Mouse (Mus musculus) c-Kit-positive CD71-positive TER-119-positive erythroid progenitor cells, embryonic 14.5 days (primary cell): ENCODE measurements around the gene Arid2.

Experiments used
- DNase-seq: peaks from one replicate; pipeline ENCODE4 v3.0.0-alpha.2; 2013; ENCODE audit warnings: low spot score

Gene Arid2

GRCm38 (mm10) chr15:96344591-96345285, 57.4 kb downstream of the Arid2 start:
- DNase-seq, result peak; percentile 70

DNA sequence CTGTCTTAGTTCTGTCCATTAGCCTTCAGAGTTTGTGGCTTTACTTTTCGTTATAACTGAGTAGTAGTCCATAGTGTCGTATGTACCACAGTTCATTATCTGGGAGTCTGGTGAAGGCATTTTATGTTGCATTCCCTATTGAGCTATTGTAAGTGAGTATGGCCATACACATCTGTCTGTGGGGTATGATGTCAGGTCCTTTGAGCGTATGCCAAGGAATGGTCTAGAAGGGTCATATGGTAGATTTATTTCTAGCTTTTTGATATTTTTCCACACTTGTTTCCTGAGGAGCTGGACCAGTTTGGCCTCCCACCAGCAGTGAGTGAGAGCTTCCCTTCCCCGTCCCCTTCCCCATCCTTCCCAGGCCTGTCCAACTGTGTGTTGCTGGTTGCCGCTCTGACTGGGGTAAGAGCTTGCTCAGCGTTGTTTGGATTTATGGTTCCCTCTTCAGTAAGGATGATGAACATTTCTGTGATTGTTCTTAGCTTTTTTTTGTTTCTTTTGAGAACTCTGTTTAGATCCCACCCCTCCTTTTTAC, 58.1 kb downstream of the Arid2 start:
- DNase-seq, result no peak

GRCm38 (mm10) chr15:96351432-96351831, 64.1 kb downstream of the Arid2 start:
- DNase-seq, result no peak

DNA sequence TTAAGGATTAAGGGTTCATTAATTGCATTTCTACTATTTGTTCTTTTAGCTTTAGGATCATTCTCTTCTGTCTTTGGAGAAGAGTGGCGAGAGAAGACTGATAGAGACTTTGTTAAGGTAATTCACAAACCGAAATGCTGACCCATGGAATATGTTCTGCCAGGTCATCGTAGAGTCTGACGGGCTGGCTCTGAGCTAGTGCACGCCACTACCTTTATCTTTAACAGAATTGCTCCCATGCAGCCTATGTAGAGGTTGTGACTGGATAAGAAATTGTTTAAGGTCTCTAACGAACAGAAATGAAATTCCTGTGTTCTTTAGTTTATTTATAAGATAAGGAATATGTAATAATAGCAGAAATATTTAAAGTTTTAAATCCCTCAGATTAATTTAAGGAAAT, 71.6 kb downstream of the Arid2 start:
- DNase-seq, result no peak

DNA sequence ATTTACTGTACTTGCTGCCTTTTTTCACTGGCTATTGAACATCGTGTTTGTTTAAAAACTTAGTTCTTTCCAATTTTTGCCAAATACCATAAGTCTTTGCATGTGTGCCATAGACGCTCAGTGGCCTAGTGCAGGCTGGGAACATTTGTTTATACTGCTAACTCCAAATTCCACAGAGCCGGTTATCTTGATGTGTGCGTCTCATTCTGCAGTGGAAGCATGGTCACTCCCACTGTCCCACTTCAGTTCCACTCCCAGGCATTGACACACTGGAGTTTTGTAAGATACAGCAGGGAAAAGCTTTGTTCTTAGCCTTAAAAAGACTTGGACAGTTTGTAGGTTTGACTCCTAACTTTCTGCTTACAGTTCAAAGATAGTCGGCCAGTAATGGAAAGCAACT, 73.3 kb downstream of the Arid2 start:
- no peak for DNase-seq

DNA sequence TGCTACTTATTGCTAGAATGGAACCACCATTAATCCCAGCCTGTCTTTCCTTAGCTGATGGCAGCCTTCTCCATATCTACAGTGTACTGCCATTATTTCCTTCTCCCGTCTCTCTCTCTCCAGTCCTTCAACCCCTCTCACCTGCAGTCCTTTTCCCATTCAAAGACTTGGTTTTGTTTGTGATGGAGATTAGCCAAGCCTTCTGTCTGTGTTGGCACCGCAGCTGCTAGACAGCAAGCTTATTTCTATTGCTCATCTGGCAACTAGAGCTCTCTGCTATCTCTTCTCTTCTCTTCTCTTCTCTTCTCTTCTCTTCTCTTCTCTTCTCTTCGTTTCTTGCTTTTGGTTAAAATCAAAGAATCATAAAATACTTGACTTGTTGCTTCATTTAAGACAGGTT, 78.0 kb downstream of the Arid2 start:
- no peak for DNase-seq

DNA sequence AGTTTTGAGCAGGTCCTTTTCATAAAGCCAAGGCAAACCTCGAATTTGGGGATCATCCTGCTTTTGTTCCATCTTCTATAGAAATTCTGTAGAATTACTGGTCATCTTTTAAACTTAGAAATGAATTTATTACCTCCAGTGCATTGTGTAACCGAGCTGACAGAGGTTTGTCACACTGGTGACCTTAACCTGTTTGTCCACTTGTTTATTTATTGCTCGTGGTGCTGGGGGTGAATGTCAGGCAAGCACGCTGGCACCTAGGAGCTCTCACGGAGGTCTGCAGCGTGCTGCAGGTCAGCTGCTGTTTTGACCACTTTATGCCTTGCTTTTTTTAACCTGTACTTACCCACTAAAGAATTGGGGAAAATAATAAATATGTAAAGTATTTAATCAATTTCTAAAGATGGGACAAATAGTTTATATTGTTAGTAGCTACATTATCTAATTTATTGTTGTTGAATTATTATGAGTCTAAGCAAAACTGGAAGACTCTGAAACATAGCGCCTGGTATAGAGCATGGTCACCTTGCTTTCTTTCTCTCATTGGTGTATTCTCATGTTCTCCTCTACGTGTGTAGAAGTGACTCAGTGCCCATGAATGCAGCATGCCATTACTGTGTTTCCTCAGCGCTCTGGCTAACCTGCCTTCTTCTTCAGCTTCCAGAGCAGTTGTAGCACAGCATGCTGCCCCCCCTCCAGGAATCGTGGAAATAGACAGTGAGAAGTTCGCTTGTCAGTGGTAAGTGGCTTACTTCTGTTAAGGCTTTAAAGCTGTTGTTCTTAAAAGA, 79.1 kb downstream of the Arid2 start:
- no peak for DNase-seq

GRCm38 (mm10) chr15:96371311-96371710, 84.0 kb downstream of the Arid2 start:
- no peak for DNase-seq

GRCm38 (mm10) chr15:96372628-96373027, 85.3 kb downstream of the Arid2 start:
- no peak for DNase-seq

DNA sequence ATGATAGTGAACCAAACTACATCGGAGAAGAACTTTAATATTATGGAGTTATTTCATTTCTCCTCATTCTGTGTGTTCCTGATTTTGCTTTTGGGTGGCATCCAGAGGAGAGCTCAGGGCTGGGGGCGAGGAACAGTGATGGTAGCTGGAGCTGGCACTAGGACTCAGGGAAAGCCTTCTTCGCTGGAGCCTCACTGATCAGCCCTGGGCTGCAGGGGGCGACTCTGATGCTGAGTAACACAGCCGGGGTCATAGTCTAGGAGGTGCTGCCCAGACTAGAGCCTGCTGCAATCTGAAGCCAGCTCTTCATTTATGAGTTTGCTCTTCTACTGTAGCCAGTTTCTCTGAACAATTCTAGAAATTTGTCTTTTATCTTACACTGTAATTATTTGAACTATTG, 85.8 kb downstream of the Arid2 start:
- DNase-seq, result no peak

DNA sequence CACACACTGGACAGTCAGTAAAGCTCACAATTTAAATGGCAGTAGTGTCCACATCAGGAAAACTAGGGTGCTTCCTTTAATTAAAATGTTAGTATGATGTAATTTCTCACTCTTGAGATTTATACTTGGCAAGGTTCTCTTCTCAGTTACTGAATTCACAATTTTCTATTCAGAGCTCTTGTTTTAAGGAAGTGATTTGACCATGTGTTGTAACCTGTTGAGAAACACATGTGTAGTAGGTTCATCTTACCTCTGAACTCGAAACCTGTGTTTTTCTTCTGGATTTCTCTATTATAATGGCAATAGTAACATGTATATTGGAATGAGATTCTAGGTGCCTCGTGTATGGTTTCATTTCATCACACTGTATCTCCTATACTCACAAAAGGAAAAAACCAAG, 88.9 kb downstream of the Arid2 start:
- no peak for DNase-seq

GRCm38 (mm10) chr15:96377263-96377662, 89.9 kb downstream of the Arid2 start:
- DNase-seq, result no peak

GRCm38 (mm10) chr15:96377701-96378100, 90.4 kb downstream of the Arid2 start:
- DNase-seq, result no peak

DNA sequence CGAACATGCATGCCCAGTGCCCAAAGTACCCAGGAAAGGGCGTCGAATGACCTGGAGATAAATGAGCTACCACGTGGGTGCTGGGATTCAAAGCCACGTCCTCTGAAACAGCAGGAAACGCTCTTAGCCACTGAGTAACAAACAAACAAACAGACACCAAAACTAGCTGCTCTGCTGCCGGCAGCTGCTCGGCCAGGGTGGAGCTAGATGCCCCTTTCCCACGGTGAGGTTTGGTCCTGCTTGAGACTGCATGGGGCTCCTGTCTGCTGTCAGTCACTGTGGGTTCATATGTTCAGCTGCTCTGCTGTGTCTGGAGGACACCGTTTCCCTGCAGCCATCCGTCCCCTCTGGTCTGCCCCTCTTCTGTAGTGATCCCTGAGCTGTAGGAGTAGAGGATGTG, 94.9 kb downstream of the Arid2 start:
- DNase-seq, result no peak

DNA sequence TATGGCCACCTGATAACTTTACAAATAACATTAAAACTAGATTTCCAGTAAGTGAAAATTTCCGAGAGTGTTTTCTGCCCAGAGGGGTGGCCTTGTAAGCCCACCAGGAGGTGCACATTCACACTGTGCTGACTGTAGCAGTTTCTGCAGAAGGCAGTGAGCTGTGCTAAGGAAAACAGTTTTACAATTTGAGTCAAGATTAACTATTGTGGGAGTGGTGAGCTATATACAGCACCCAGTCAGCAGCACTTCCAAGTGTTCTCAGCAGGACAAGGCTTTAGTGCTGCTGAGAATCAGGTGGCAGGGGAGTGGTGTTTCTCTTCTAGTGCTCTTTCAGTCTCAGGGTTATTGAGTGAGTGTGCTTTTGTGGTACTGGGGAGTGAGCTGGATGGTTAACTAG, 101.2 kb downstream of the Arid2 start:
- no peak for DNase-seq

- no peak for DNase-seq
Measured at GRCm38 (mm10) chr15:96392878-96393277, 105.6 kb downstream of the Arid2 start.

DNA sequence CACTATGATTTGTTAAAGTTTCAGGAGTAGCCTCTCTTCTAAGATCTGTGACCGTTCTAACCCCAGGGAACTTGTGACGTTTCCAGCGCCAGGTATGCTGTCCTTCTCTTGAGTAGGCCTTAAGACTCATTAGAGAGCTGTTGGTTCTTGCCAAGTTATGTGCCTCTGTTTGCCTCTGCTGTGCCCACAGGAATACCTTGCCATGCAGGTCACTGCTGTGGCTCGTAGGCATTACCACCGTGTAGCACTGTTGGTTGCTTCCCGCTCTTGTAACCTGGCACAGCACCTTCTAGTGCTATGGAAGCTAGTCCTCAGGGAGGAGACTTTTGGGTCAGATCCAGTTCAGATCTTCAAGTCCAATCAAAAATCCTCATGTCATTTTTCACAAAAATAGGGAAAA, 107.8 kb downstream of the Arid2 start:
- no peak for DNase-seq

DNA sequence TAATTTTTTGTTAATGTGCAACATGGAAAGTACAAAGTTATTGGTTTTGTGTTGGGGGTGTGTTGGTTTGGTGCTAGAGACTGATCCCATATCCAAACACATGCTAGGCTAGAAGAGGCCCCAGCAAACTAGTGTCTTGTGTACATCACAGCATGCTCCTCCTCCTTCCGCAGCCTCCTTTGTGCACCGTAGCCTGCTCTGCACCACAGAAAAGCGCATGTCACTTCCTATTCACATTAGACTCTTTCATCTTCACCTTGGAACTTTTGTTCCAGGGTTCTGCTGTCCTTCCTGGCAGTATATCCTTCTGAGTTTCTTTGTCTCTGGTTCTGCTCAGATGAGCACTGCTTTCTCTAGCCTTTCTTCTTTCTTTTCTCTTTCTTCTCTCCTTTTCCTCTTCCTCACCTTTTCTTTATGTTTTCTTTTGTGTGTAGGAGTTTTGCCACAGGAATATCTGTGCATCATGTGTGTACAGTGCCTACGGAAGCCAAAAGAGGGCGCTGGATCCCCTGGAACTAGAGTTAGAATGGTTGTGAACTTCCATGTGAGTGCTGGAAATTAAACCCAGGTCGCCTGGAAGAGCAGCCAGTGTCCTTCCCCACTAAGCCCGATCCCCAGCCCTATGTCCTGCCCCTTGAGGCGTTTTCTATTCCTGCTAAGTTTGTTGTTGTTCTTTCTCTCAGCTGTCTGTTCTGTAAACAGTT, 109.5 kb downstream of the Arid2 start:
- no peak for DNase-seq

DNA sequence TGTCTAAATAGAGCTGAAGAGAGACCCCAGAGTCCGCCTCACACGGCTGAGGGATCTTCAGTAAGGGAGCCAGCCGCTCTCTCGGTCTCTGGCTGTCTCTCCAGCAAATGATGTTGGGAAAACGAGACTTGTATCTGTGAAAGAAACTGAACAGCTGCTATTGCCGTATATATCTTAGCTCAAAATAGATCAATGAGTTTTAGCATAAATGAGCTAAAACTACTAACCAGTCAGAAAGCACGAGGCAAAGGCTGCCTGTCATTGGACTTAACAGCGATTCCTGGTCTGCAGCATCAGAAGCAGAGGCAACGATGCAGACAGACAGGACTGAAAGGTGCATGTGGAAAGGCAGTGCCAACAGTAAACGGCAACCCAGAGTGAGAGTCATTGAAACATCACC, 111.0 kb downstream of the Arid2 start:
- no peak for DNase-seq

GRCm38 (mm10) chr15:96405548-96405947, 118.2 kb downstream of the Arid2 start:
- no peak for DNase-seq

DNA sequence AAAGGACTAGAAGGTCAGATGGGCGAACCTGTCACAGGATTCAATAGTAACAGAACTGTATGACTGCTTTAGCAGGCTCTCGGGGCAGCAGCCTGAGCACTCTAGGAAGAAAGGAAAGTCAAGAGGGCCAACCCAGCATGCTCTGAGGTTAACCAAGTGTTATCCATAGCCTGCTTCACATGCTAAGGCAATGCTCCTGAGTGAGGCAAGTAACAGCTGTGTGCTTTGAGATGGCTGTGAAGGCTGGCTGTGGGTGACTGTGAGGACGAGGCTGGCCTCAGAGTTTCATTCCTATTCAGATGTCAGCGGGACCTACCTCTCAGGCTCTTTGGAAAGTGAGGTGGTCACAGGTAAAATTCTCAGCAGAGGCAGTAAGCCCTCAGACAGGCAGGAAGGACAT, 118.9 kb downstream of the Arid2 start:
- DNase-seq, result no peak

DNA sequence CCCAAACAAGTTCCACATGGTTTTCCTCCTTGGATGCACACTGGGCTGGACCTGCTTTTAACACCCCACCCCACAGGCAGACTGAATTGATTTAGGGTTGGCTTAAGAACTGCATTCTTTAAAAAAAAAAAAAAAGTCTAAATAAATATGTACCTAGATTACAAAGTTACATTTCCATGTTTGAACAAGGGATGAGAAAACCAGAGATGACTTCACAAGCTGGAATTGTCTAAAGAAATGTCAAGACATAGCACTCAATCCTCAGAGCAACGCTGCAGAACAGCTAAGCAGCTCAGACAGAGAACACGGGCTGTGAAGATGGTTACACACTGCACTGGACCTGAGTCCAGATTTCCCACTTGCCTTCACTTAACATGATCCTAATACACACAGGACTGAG, 119.8 kb downstream of the Arid2 start:
- DNase-seq, result no peak

DNA sequence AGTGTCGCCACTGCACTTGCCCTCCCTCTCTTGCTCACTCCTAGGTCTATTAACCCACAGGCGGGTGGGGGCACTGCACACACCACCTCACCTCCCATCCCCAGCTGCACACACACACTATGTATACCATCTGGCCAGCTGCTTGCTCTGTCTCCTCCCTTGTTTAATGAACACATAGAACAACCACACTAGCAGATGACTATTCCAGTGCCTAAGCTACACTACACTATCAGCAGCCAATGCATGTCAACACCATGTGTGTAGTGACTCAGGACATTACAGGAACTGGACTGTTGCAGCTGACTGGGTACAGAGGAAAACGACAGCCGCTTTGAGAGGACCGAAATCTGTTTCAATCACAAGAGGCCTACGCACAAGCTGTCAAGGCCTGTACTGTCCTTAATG, 121.4 kb downstream of the Arid2 start:
- DNase-seq, result no peak
